Mouse (Mus musculus) E14TG2a.4 (cell line): ENCODE results near the gene Lrrc15.

ENCODE experiments used
- CTCF ChIP-seq: conservative IDR thresholded peaks from 2 replicates; pipeline ENCODE4 v1.5.1; 2014; ENCODE audit warnings: low read length
- NANOG ChIP-seq: IDR thresholded peaks from 2 replicates; pipeline ENCODE4 v1.6.1; 2014; ENCODE audit warnings: borderline replicate concordance, low read length, mixed read lengths
- POU5F1 ChIP-seq: IDR thresholded peaks from 2 replicates; pipeline ENCODE4 v1.6.1; 2014; ENCODE audit warnings: low read length, borderline replicate concordance

DNA sequence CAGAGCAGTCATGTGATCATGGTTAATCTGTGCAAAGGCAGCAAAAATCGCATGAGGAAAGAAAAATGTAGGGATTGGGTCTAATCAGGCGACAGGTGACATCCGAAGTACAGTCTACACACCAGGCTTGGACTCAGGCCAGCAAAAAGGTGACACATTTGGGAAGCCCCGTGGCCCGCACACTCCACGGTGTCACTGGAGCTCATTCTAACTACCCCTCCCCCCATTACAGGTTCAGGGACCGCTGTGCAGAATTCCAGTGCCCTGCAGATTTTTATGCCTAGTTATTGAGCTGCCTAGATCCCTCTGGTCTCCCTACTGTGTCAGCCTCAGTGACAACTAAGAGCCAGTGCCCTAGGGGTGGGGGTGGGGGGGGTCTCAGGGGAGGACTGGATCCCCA, 14.4 kb upstream of the Lrrc15 start:
- TF ChIP-seq CTCF (no peak), NANOG (no peak), POU5F1 (no peak)
